Mouse (Mus musculus) lung, adult 2 months (tissue): ENCODE data around the gene Ptprm.

Experiments
- CTCF ChIP-seq: fragments of 200-500 bp; IDR thresholded peaks from 2 replicates; pipeline ENCODE4 v1.5.1; 2011; ENCODE audit warnings: mild to moderate bottlenecking, low read length, control low read depth; ENCODE audit not compliant: insufficient read depth
- POLR2A ChIP-seq: fragments of 200-500 bp; IDR thresholded peaks from 2 replicates; pipeline ENCODE4 v1.6.1; 2011; ENCODE audit warnings: low read depth, mild to moderate bottlenecking, control low read depth, low read length, borderline replicate concordance; ENCODE audit errors: extremely low read depth

DNA sequence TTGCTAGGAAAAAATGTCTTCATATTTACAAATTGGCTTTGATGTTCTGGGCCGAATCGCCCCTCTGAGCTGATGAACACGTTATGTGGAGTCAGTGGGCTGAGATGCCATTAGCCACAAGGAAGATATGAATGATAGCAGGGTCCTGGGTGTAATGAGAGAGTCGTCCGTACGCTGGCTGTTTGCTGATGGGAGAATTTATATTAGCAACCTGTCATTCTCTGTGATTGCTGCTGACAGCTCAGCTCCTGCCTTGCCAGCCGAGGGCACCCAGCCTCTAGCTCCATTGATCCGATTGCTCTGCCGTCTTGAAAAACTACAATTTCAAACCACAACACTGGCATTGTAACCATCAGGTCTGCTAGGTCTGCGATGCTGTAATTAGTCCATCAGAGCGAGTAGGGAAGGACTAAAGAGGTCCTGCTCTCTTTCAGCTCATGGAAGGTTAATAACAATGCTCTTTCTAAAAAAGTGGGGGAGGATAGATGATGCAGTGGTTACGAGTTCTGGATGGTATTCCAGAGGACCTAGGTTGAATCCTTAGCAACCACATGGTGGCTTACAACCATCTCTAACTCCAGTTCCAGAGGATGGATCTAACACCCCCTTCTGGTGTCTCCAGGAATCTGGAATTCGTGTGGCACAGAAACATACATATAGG is 734.1 kb downstream of the Ptprm start:
- TF ChIP-seq CTCF (no peak), POLR2A (no peak)
